Mouse (Mus musculus): Measurements from ENCODE around the gene Cabin1.
A peak's percentile ranks its signal among the peaks of the same experiment; 100 is the strongest.

The Cabin1 gene

DNA sequence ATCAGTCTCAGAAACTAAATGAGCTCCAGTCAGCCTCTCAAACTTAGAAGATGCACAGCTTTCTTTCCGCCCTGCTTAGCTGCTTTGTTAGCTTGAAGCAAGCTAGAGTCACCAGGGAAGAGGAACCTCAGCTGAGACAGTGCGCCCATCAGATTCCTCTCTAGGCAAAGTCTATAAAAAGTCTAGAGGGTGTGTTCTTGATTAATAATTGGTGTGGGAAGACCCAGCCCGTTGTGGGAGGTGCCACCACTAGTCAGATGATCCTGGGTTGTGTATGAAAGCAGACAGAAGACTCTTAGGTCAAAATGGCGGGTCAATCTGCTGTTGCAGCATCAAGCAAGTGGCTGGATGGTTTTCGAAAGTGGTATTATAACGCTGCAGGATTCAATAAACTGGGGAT lies 2.7 kb upstream of the Cabin1 start:
- DNase-seq (ENCODE audit: low read depth) = peak; percentile 21

- peak; percentile 92 for DNase-seq (ENCODE audit: low read depth)
These were observed 655 bp upstream of the Cabin1 start for GRCm38 (mm10) chr10:75764519-75765473.

GRCm38 (mm10) chr10:75762413-75762812 lies 1.7 kb downstream of the Cabin1 start:
- DNase-seq (ENCODE audit: low read depth) = no peak

- DNase-seq (ENCODE audit: low read depth) = peak; percentile 44
These were observed 3.8 kb downstream of the Cabin1 start for GRCm38 (mm10) chr10:75760311-75760710.

- DNase-seq (ENCODE audit: low read depth) = peak; percentile 23
These were observed 7.4 kb downstream of the Cabin1 start for GRCm38 (mm10) chr10:75756719-75757118.

DNA sequence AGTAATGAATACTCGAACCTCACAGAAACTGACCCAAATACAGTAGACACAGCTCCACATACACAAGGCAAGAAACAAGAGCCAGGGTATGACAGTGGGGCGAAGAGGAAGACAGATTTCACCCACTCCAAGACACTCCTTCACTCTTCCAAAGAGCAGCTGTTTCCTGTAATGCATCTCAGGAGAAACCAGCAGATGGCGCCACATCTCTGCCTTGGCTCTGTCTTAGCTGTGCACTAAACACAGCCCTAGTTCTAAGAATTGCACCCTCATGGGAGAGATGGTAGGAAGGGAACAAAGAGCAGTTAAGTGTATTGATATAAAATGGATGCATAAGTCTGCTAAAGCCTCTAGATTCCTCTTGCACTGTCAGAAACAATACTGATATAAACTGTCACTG lies 20.1 kb downstream of the Cabin1 start:
- peak; percentile 92 for DNase-seq (ENCODE audit: low read depth)

DNA sequence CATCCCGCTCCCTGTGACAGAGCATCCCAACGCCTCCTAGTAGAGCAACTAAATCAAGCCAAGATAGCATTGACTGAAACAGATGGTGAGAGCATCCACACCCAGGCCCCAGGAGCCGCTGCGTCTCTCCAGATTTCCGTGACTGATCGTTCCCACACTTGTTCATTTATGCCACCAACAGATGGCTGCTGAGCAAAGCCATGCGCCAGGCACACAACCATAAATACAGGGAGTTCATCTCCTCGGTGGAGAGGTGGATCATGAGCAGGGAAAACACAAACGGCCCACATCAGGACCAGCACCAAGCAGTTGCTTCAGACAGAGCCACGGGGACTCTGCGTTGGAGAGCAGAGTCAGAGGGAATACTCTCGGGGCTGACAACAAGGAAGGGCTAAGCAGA lies 20.8 kb downstream of the Cabin1 start:
- DNase-seq (ENCODE audit: low read depth) = no peak

GRCm38 (mm10) chr10:75740866-75741265 lies 23.3 kb downstream of the Cabin1 start:
- no peak for DNase-seq (ENCODE audit: low read depth)

DNA sequence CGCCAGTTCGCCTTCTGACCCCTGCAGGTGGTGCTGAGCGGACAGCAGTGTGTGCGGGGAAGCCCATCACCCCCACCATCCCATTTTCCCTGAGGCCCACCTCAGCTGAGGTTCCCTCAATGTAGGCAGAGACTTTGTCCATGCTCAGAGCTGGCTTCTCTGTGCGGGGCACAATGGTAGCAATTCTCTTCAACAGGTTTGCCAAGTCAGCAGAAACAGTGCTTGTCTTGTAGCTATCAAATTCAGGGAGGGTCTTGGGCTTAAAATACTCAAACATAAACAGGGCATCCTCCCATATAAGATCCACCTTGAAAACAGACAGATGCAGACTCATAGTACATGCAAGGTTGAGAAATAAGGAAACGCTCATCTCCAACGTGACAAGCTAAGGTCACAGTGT lies 38.7 kb downstream of the Cabin1 start:
- no peak for DNase-seq (ENCODE audit: low read depth)

DNA sequence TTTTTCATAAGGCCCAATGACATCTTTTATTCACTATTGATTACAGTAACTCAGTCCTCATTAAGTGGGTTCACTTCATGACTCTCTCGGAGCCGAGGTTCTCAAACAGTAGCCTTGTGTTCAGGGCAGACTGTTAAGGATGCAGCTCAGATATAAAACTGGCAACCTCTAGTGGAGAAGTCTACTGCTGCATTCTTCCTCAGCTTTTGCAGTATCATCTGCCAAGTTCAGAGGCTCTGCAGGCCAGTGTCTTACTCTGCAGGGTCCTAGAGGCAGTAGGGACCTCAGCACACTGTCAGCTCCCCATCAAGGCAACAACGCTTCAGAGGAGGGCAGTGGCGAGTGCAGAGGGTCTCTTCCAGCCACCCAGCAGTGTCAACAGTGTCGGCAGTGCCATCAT lies 43.9 kb downstream of the Cabin1 start:
- DNase-seq (ENCODE audit: low read depth) = no peak

DNA sequence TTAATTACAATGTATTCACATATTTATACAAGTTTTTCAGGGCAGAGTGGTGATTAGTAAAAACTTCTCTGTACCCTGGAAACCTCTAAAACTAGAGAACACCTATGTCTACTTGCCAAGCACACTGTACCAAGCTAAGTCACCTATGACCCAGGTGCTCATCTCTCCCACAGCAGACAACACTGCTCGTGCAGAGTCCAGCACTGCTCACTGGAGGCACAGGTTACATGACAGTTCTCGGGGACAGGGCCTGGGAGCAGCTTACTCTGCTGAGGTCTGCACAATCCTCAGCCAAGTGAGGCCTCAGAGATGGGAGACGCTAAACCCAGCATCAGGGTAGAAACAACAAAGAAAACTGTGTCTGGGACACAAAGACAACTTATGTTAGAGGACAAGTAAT lies 49.3 kb downstream of the Cabin1 start:
- no peak for DNase-seq (ENCODE audit: low read depth)

DNA sequence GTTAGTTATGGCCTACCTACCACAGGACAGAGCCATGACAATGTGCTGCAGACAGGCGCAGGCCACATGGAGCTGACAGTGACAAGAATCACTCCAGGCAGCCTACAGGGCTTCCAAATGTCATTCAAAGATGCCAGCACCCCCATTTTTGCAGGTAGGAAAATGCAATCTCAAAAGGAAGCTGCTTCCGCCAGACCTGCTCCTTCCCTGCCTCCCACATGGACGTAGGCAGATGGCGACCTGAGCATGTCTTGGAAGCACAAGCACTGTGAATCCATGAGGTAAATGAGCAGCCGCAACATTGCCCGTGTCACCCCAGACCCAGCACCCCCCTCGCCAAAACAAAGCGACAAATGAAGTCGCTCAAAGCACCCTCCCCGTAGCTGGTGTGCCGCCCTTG lies 51.1 kb downstream of the Cabin1 start:
- DNase-seq (ENCODE audit: low read depth) = no peak

DNA sequence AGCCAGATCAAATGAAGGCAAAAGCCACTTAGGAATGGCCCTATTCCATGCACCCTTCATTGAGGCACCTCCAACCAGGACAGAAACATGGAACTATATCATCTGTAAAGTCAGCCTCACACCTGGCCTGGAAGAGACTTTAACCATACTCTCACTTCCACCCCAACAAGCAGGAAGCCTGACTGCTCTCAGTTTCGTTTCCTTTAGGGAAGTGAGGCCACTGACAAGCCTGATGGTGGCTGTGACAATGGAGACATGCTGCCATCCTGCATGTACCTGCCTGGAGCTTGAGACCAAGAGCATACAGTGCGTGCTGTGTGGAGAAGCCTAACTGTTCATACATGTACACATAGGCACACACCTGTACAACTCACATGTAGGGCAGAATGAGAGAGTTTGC lies 53.9 kb downstream of the Cabin1 start:
- DNase-seq (ENCODE audit: low read depth) = no peak

- DNase-seq (ENCODE audit: low read depth) = no peak
These were observed 54.9 kb downstream of the Cabin1 start for GRCm38 (mm10) chr10:75709261-75709660.

GRCm38 (mm10) chr10:75708633-75708992 lies 55.5 kb downstream of the Cabin1 start:
- DNase-seq (ENCODE audit: low read depth) = peak; percentile 25

DNA sequence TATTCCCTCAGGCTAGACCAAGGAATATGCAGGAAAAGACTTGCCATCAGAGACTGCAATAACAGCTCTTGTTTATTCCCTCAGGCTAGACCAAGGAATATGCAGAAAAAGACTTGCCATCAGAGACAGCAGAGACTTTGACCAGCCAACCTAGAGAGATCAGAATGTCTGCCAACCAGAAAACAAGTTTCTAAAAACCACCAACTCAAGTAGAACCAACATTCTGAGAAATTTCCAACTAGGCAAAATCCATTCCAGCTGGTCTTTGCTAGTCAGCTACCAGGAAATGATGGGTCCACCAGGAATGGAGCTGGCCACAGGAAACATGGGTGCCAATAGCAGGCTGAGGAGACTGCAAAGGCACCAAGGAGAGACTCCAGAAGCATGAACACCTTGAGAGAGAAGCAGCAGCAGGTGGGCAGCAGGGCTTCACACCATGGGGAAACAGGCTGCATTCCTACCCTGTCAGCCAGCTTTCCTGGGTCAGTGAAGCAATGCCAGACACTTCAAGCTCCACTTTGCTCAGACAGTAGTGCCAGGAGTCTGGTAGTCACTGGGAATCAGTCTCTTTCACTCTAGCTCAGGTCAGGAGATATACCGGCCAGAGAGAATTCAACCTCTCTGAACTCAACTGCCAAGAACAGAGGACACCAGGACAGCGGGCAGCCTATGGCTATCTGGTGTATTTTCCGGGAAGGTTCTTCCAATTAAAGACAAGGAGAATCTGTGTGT lies 56.1 kb downstream of the Cabin1 start:
- DNase-seq (ENCODE audit: low read depth) = no peak

GRCm38 (mm10) chr10:75706632-75707216 lies 57.4 kb downstream of the Cabin1 start:
- DNase-seq (ENCODE audit: low read depth) = no peak

DNA sequence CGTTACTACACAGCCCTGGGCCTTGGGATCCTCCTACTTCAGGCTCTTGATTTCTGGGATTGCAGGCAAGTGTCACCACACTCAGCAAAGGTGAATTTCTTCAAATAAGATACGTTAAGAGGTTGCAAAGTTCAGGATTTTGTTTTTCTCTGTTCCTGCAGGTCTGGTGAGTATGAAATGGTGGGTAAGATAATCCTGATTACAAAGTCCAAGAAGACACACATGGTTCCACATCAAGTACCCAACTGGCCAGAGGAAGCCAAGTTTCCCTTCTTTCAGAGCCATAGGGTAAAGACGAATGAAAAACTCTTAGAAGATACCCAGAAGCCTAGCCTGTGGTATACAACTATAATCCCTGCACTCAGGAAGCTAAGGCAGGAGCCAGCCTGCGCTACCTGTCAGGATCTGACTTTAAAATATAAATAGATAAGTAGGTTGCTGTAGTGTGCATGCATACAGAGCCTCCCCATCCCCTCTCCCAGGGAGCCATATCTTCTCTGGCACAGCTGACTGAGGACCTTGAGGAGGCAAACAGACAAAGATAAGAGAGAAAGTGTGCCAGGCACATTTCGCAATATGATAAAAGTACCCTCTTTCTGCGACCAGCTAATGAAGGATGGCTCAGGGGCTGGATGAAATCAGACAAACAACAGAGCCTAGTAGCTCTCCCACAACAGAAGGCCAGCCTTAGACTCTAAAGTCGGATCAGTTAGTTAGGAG lies 58.3 kb downstream of the Cabin1 start:
- no peak for DNase-seq (ENCODE audit: low read depth)

DNA sequence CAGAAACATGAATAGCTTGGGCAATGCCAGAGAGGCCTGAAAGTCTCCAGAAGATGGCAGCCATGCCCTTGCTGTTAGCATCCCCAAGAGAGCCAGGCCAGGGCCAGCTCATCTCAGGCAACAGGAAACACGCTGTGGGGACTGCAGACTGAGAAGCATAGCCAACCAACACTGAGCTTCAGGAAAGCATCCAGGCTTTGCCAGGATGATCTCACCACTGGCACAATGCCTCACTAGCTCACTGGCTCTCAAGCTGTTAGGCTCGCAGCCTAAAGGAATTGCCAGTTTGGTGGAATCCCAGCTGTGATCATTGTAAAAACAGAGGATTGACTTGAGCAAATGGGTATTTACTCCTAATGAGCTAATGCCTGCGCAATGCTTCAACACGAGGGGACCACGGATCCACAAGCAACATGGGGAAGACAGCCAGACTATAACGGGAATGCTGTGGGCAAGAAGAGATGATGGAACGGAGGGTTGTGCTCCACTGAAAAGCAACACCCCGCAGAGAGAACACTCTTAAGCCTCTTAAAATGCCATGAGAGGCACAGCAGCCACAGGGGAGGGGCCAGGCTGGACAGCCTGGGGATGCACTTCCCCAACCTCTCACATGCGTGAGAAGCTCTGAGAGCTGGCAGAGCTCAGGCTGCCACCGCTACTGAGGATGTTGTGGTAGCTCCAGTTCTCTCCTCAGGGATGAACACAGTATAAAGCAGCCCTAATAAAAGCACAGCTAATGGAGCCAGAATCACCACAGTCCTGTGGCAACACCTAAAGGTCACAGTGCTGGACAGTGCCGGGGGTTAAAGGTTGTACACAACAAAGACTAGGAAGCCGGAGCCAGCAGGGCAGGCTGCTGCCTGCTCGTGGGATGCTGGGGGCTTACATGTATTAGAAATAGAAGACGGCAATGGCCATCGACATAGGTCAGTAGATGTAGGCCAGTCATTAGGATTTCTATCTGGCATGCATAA lies 59.6 kb downstream of the Cabin1 start:
- DNase-seq (ENCODE audit: low read depth) = peak; percentile 99

- peak; percentile 56 for DNase-seq (ENCODE audit: low read depth)
These were observed 60.6 kb downstream of the Cabin1 start for GRCm38 (mm10) chr10:75703504-75703903.

- no peak for DNase-seq (ENCODE audit: low read depth)
These were observed 61.6 kb downstream of the Cabin1 start for GRCm38 (mm10) chr10:75702494-75702893.

All from NIH3T3 (cell line).